Mouse (Mus musculus) hindlimb bud, embryonic 11.5 days (tissue): ENCODE data around the gene Cdcp2.

Source experiments
- DNase-seq: peaks from one replicate; pipeline ENCODE4 v3.0.0-alpha.2; 2012; ENCODE audit warnings: low read depth, low spot score; ENCODE audit errors: extremely low spot score

Cdcp2 gene

GRCm38 (mm10) chr4:107127901-107128669 lies 31.4 kb downstream of the Cdcp2 start:
- DNase-seq: no peak

GRCm38 (mm10) chr4:107129373-107129772 lies 32.7 kb downstream of the Cdcp2 start:
- DNase-seq: no peak

- DNase-seq: no peak
These were observed 33.8 kb downstream of the Cdcp2 start for GRCm38 (mm10) chr4:107130534-107130933.

GRCm38 (mm10) chr4:107134891-107135290 lies 38.2 kb downstream of the Cdcp2 start:
- DNase-seq: no peak

- no peak for DNase-seq
These were observed 39.0 kb downstream of the Cdcp2 start for GRCm38 (mm10) chr4:107135663-107136062.

- DNase-seq: no peak
These were observed 39.8 kb downstream of the Cdcp2 start for GRCm38 (mm10) chr4:107136531-107136930.

- DNase-seq: no peak
These were observed 42.5 kb downstream of the Cdcp2 start for GRCm38 (mm10) chr4:107138948-107139835.

GRCm38 (mm10) chr4:107139836-107140631 lies 43.3 kb downstream of the Cdcp2 start:
- DNase-seq: peak; percentile 75

- no peak for DNase-seq
These were observed 46.8 kb downstream of the Cdcp2 start for GRCm38 (mm10) chr4:107143511-107143910.

- DNase-seq: no peak
These were observed 54.3 kb downstream of the Cdcp2 start for GRCm38 (mm10) chr4:107150991-107151390.

GRCm38 (mm10) chr4:107152571-107152970 lies 55.9 kb downstream of the Cdcp2 start:
- no peak for DNase-seq

GRCm38 (mm10) chr4:107156983-107157401 lies 60.3 kb downstream of the Cdcp2 start:
- DNase-seq: no peak

GRCm38 (mm10) chr4:107159166-107159773 lies 62.6 kb downstream of the Cdcp2 start:
- DNase-seq: no peak

- no peak for DNase-seq
These were observed 63.5 kb downstream of the Cdcp2 start for GRCm38 (mm10) chr4:107160181-107160580.
